Mouse (Mus musculus) cortical plate, adult 2 months (tissue): ENCODE measurements around the gene Spcs2.

ENCODE experiments used
- CTCF ChIP-seq: fragments of 200-500 bp; IDR thresholded peaks from 2 replicates; pipeline ENCODE4 v1.5.1; 2011; ENCODE audit warnings: mild to moderate bottlenecking, control low read depth, low read length; ENCODE audit not compliant: insufficient read depth; ENCODE audit errors: extremely low read depth
- POLR2A ChIP-seq: fragments of 200-500 bp; IDR thresholded peaks from 2 replicates; pipeline ENCODE4 v1.6.1; 2011; ENCODE audit warnings: mild to moderate bottlenecking, low read length, control low read depth; ENCODE audit not compliant: insufficient read depth; ENCODE audit errors: extremely low read depth

DNA sequence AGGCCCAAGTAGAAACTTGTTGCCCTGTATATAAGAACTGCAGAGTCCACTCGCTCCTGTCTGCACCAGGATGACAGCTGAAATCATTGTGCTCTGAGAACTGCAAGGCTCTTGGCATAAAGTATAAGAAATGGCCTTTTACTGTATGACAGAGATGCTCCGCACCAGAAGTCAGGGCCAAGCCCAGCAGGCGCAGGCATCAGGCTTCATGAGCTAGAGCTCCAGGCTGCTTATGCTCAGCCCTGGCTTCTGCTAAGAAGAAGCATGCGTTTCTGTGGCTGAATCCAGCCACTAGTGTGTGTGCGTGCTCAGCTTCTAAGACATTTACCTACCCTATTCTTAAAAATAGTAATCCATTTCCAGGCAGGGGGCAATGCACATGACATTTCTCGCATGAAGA, 31.2 kb upstream of the Spcs2 start:
- TF ChIP-seq CTCF (no peak), POLR2A (no peak)
